In the genomic region with DNA sequence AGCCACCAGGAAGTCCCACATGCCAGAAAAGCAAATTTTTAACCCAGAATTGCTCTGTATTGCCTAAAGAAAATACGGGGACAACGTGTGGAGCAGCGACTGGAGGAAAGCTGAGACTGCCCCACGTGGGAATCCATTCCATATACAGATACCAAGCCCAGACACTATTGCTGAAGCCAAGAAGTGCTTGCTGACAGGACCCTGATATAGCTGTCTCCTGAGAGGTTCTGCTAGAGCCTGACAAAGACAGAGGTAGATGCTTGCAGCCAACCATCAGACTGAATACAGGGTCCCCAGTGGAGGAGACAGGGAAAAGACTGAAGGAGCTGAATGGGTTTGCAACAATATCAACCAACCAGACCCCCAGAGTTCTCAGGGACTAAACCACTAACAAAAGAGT, we compare ENCODE assay signal across 17 mouse cellular contexts.
"Had no signal": no experiment of that assay in that cellular context is flagged by ENCODE, and none has a peak within 500 bp of the region (broad histone marks: within the 10 kb centered on the region; RNA-seq: fewer than 3 reads in every experiment).

No protein-coding gene starts in this region.

- H3K4me1 ChIP-seq: lung, embryonic 15.5 days; megakaryocyte, embryonic 14.5 days; neural tube, embryonic 12.5 days; stomach, embryonic 15.5 days had no signal

- H3K27me3 ChIP-seq: lung, embryonic 15.5 days; megakaryocyte, embryonic 14.5 days; midbrain, embryonic 13.5 days; midbrain, embryonic 15.5 days; neural tube, embryonic 12.5 days; stomach, embryonic 15.5 days had no signal

- DNase-seq: lung, adult 2 months; lung, postnatal 14 days; lung, postnatal 36 days; right cerebral cortex, postnatal 14 days; thymus, adult 2 months; thymus, postnatal 25 days; thymus, postnatal 4 days had no signal

- H3K9me3 ChIP-seq: lung, embryonic 15.5 days; megakaryocyte, embryonic 14.5 days; midbrain, embryonic 13.5 days; midbrain, embryonic 15.5 days; neural tube, embryonic 12.5 days; stomach, embryonic 15.5 days had no signal

- H3K36me3 ChIP-seq: lung, embryonic 15.5 days; midbrain, embryonic 13.5 days; midbrain, embryonic 15.5 days; neural tube, embryonic 12.5 days; stomach, embryonic 15.5 days had no signal

- H3K9ac ChIP-seq: lung, embryonic 15.5 days; midbrain, embryonic 13.5 days; midbrain, embryonic 15.5 days; neural tube, embryonic 12.5 days; stomach, embryonic 15.5 days had no signal

- H3K4me2 ChIP-seq: lung, embryonic 15.5 days; midbrain, embryonic 11.5 days; midbrain, embryonic 13.5 days; midbrain, embryonic 15.5 days; neural tube, embryonic 12.5 days; stomach, embryonic 15.5 days had no signal

- H3K27ac ChIP-seq: lung, embryonic 15.5 days; macrophage; midbrain, embryonic 13.5 days; midbrain, embryonic 15.5 days; neural tube, embryonic 12.5 days; stomach, embryonic 15.5 days; stomach, postnatal 0 days had no signal

- H3K4me3 ChIP-seq: lung, embryonic 15.5 days; megakaryocyte, embryonic 14.5 days; midbrain, embryonic 13.5 days; midbrain, embryonic 15.5 days; neural tube, embryonic 12.5 days; stomach, embryonic 15.5 days had no signal

- ATAC-seq: lung, postnatal 0 days; midbrain, embryonic 13.5 days; midbrain, embryonic 15.5 days had no signal
